Mouse (Mus musculus) erythroblast, embryonic 14.5 days (primary cell): Measurements from ENCODE around the gene Cybrd1.

Experiments used
- GATA1 ChIP-seq: IDR thresholded peaks from 2 replicates; pipeline ENCODE4 v1.6.1; 2012; ENCODE audit warnings: low read length, inconsistent platforms, mixed read lengths
- TAL1 ChIP-seq: IDR thresholded peaks from 3 replicates; pipeline ENCODE4 v1.6.1; 2012; ENCODE audit warnings: low read length, inconsistent platforms, mixed read lengths

DNA sequence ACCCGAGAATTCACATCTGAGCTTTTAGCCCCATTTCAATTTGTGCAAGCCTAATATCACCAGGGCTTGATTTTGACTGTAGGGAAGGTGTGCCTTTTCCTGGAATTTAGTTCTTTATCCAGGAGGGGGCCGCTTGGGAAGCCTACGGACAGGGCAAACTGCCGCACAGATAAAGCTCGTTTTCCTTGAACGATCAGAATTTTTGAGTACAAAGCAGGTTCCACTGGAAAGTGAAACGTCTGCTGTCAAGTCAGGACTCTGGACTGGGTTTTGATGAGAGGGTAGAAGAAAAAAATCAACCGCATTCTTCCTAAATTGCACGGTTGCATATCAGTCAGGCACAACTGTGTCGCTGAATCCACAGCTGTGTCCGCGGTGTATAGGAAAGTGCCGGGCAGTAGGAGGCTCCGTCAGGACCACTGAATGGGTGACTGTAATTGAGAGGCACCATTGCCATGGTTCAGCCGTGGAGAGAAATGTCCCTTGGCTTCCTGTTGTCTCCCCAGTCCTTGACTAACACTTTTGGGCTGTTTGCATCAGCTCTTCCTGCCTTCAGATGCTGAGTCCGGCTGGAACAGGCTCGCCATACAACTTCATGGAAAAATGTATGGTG is 74.6 kb downstream of the Cybrd1 start:
- no peak for TF ChIP-seq GATA1
- TF ChIP-seq TAL1, result no peak
